Mouse (Mus musculus) embryo, embryonic 9.5 days (tissue): ENCODE results near the gene Amz1.

Experiments used
- DNase-seq: peaks from one replicate; pipeline ENCODE4 v3.0.0-alpha.2; 2017; ENCODE audit errors: extremely low spot score

Gene Amz1

DNA sequence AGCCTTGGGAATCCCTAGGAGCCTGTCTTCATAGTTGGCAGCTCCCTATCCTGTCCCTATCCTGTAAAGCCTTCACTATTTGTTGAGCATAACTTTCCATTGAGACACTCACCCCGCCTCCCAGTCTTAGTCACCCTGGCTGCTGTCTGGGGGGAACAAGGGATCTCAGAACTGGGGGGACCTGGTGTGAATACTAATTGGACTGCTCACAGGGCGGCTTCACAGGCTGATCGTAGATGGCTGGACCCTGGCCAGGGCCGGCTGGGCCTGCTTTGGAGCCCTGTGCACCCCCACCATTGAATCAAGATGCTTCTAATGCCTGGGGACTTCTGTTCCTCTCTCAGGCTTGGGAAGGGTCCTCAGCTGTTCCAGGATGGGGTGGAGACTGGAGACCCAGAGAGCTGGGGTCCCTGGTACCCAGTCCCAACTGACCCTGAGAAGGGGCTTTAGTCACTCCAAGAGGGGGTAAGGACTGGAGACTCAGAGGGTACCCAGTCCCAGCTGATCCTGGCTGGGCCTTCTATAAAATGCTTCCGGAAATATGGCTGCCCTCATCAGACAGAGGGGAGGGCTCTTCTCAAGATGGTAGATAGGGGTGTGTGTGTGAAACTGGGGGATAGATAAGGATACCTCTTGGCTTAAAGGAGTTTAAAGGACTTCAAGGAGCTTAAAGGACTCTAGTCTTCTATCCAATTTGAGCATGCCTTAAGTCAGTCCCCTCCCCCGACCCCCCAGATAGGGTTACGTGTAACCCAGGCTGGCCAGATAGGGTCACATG, 2.3 kb downstream of the Amz1 start:
- DNase-seq, result no peak

DNA sequence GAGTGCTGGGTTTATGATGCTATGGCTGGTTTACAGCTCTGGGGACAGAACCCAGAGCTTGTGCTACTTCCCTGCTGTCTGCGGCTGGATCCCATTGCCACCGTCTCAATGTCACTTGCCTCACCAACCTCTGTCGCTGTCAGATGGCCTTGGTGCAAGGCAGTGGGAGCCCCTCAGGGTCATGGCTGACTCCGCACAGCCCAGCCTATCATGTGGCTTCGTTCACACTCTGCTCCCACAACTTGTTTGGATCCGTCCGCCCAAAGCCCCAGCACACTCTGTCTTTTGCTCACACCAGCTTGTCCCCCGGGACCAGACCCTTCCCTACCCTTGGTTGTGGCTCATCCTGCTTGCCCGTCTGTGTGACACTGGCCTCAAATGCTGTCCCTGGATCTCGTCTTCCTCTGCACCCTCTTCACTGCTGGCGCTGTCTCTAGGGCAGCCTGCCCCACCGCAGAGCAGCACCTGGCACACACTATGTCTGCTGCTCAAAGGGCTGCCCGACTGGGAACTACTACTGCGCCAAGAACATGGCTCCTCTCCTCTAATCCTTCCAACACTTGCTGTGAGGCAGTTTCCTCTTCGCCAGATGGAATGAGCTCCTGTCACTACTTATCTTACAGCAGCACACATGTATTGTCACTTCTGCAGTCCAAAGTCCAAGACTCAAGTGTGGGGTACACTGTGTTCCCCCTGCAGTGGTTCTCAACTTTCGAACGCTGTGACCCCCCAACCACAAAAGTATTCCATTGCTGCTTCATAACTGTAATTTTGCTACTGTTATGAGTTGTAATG, 3.2 kb downstream of the Amz1 start:
- no peak for DNase-seq

DNA sequence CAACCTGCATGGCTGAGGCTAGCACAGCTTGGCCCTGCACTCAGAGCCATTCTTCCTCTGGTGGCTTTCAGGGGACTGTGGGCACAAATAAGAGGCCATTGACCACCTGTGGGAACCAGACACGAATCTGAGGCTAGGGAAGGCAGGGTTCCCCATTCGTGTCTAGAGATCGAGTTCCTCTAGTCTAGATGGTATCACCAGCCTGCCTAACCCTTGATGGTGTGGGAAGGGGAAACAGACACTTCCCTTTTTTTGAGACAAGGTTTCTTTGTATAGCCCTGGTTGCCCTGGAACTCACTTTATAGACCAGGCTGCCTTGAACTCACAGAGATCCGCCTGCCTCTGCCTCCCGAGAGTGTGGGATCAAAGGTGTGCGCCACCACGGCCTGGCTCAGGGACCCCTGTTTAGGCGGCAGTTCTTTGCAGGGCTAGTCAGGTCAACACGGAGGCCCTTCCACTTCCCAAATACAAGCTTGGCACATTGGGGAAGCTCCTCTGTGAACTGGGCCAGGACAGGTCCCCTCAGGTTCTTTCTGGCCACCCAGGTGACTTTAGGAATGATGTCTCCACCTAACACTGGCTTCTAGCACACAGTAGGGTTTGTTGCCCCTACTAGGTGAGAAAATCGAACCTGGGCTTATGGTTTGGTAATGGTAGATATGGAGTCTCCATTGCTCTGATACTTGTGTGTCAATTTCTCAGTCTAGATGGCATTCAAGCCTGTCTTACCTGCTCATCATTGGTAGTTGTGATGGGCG, 7.3 kb downstream of the Amz1 start:
- DNase-seq, result no peak

DNA sequence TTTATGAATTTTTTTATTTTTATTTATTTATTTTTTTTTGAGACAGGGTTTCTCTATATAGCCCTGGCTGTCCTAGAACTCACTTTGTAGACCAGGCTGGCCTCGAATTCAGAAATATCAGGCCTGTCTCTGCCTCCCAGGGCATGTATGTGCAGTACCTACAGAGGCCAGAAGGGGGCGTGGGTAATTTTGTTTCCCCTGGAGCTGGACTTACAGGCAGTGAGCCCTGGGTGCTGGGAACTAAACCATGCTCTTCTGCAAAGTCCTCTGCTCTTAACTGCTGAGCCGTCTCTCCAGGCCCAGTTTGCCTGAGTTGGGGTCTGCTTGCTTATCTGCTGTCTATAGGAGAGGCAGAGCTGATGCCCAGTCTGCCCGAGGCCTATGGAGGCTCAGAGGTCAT, 8.3 kb downstream of the Amz1 start:
- peak; percentile 27 for DNase-seq

DNA sequence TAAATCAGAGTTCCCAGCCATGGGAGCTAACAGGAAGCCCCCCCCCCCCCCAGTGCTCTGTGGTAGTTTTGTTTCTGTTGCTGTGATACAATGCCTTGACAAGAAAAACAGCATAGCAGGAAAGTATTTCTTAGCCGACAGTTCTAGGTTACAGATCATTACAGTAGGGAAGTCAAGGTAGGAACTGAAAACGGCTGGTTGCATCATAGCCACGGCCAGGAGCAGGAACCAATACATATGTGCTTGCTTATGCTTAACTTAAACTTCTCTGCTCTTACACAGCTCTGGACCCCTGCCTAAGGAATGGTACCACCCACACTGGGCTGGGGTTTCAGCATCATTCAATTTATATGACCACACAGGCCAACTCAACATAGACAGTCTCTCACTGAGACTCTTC, 9.4 kb downstream of the Amz1 start:
- DNase-seq, result no peak

DNA sequence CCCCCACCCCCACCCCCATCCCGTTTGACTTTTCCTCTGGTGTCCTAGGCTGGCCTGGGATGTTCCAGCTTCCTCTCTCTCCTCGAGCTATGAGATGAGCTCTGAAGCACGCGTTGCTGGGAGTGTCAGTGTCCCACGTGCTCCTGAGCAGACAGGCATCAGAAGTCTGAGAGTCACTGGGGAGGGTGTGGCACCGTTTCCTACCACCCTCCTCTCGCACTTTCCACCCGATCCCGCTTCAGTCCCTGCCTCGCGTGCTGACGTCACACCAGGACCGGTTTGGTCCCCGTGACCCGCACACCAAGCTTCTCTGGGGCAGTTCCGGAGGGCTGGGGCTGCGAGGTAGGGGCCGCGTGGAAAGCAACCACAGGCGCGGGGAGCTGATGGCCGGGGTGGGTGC, 11.4 kb downstream of the Amz1 start:
- DNase-seq, result peak; percentile 36

DNA sequence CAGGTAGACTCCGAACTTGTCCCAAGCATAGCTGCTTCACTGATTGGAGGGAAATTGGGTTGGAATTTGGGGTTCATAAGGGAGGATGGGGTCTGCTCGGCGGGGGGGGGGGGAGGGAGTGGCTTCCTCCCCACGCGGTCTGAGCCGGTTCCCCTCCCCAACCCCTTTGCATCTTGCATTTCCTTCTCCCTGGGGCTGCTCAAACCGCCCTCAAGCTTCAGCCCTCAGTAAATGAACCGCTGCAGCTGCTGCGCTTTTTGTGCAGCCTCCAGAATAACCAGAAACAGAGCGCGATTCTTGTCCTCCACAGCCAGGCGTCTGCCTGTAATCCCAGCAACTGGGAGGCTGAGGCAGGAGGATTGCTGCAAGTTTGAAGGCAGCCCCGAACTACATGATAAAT, 12.2 kb downstream of the Amz1 start:
- no peak for DNase-seq

DNA sequence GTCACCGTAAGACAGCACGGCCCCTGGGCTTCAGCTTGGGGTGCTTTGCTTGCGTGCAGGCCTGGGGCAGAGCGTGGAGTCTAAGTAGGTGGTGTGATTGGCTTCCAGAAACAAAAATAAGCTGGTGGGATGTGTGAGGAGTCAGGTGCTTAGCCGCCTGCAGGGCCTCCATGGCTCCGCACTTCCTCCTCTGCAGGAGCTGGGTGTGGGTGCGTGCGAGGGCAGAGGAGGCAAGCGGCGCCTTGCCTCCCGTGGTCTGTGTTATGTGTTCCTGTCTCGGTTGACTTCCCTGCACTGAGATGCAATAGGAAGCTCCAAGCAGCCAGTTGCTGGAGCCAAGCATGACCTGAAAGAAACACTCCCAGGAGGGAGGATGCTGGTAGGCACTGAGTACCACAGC, 15.9 kb downstream of the Amz1 start:
- DNase-seq, result no peak

DNA sequence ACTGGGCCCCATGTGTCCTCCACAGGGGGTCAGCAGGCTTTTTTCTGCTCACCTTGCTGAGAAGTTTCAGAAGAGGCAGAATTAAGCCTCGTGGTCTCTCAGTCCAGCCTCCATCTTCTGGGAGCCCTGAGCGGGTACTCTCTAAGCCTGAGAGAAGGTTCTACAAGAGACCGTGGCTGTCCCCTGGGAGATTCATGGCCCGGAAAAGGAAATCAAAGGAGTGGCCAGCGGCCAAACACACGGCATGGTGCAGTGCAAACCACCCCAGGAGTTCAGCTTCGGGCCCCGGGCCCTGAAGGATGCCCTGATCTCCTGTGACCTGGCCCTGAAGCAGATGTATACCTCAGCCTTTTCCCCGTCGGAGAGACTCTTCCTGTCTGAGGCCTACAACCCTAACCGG, 17.1 kb downstream of the Amz1 start:
- no peak for DNase-seq

DNA sequence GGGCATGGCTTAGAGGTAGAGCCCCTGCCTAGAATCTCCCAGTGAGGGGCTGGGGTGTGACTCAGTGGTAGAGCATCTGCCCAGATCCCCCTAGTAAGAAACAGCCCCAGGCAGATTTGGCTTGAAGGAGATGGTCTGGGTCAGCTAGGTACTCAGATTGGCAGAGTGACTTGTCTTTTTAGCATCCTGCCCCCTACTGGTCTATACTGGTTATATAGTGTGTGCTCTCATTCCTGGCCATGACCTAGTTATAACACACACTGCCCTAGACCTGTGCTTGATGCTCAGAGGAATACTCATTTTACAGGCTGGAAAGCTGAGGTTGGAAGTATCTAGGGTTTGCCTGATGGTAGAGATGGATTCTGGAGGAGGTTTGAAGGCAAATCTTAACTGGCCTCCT, 17.9 kb downstream of the Amz1 start:
- DNase-seq, result no peak

DNA sequence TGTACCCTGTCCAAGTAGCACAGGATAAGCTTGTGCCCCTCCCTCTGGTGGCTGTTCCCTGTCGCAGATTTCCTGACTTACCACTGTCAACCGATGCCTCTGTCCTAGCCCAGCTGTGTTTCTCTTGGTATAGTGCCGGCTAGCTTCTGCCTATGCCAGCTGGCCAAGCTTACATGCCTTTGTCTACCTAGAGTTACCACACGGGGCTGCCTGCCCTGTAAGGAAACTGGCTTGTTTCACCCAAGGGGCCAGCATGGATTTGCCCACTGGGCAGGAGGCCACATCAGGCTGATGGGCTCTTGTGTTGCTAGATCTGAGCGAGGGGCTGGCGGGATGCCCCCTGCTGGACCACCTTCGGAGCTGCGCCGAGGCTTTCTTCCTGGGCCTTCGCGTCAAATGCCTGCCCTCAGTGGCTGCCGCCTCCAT, 19.8 kb downstream of the Amz1 start:
- DNase-seq, result peak; percentile 23

DNA sequence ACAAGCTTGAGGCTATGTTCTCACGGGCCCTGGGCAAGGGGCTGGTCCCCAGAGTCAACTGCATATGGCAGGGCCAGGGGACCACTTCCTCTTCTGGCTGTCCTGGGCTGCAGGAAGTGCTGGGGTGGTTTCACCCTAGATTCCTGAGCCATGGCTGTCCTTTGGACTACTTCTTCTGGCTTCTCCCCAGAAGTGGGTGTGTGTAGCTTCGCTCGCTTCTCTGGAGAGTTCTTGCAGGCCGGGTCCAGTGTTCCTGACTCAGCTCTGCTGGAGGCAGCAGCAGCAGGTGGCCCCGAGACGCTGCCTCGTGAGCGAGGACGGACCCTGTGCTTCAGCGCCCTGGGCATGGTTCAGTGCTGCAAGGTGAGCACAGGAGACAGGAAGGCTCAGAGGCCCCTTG, 24.5 kb downstream of the Amz1 start:
- no peak for DNase-seq

DNA sequence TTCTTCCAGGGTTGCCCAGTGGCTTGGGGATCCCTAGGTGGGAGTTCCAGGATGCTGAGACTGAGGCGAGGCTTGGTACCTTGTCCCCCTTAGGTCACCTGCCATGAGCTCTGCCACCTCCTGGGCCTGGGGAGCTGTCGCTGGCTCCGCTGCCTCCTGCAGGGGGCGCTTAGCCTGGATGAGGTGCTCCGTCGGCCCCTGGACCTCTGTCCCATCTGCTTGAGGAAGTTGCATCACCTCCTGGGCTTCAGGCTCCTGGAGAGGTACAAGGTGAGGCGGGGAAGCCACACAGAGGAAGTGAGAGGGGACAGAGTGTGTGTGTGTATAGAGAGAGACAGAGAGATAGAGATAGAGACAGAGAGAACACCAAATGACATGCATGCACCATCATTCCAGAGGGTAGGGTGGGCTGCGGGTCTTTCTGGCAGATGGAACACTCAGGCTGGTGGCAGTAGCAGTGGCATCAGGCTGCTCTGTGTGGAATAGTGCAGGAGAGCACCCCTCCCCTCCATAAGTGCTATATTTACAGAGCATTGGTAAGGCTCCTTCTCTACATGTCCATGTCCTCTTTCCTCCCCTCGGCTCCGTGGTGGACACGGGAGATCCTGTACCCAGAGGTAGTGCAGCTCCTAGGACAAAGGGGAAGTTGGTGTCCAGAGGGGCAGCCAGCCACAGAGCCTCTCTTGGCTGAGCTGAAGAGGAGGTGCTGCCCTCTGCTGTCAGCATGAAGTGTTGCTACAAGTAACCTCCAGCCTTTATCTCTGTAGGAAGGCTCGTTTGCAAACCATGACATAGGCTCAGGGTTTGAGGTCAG, 25.3 kb downstream of the Amz1 start:
- peak; percentile 74 for DNase-seq

DNA sequence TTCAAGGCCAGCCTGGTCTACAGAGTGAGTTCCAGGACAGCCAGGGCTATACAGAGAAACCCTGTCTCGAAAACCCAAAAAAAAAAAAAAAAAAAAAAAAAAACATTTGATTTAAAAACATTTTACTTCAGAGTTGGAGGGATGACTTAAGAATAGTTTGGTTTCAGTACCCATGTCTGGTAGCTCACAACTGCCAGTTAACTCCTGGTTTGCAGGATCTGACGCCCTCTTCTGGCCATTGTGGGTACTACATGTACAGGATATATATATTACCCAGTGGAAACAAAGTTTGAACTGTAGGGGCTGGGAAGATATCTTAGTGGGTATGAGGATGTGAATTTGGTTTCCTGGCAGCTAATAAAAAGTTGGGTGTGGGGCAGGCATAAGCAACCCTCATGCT, 27.0 kb downstream of the Amz1 start:
- no peak for DNase-seq

DNA sequence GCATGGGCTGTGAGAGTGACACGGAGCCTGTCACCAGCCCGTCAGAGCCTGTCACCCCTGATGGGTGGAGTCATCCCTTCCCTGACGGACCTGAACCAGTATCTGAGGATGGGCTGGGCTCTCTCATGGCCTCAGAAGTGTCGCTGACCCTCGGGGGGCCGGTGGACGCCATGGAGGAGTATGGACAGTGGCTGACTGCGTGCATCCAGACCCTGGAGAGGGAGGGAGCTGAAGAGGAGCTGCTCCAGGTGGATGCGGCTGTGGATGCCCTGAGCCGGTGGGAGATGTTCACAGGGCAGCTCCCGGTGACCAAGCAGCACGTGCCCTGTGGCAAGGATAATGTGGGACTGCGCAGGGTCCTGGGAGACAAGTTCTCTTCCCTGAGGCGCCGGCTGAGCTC, 28.1 kb downstream of the Amz1 start:
- no peak for DNase-seq

DNA sequence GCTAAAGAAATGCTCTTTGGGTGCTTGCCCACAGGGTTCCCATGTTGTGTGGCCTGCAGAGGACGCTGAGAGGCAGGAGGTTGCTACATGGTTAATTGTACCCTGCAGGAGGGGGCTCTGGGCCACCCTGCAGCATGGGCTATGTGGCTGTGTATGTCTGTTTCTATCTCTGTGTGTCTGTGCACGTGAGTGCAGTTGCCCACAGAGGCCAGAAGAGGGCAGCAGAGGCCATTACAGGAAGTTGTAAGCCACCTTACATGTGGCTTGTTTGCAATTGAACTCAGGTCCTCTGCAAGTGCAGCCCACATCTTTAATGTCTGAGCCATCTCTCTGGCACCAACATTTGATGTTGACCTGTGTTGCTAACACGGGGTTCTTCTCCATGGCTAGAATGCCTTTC, 28.7 kb downstream of the Amz1 start:
- DNase-seq, result no peak

DNA sequence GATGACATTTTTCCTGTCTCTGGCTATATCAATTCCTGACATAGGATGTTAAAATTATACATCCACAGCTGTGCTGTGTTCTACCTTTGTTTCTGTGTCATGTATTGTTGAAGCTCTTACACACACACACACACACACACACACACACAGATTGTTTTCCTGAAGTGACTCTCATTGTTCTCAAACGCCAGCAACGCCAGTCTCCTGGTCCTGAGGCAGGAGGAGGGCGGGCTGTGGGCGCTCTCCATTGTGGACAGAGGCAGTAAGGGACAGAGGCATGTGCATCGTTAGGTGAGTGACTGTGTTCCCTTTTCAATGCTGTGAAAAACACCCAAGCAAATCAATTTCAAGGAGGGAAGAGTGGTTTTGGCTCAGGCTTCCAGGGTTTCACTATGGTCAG, 29.3 kb downstream of the Amz1 start:
- DNase-seq, result no peak

DNA sequence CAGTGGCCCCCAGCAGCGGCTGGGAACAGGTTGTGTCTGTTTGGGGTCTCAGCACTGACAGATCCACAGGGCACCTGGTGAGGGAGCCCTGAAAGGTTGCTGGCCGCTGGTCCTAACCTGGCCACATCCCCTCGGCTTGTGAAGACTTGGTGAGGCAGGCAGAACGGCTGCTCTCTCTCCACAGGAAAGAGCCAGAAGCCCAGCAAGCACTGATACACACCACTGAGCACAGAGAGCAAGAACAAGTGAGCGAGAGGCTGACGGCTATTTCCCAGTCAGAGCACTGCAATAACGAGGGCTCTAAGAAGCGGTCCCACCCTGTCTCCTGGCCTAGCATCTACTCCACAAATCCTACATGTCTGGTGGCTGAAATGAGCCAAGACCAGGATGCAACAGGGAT, 34.9 kb downstream of the Amz1 start:
- DNase-seq, result no peak

DNA sequence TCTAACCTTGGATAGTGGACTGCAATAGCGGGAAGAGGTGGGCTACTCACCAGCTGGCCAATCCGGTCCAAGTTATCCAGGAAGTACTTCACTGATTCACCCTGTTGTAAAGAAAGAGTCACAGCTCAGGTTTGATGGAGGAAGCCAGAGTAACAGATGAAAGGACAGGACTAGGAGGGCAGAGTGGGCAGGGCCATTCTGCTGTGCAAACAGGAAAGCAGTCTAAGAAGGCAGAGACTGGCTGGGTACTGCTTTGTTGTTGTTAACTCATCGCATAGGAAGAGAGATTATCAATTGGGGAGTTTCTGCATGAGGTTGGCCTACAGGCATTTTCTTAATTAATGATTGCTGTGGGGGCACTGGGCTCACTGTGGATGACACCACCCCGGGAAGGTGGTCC, 38.6 kb downstream of the Amz1 start:
- DNase-seq, result no peak

DNA sequence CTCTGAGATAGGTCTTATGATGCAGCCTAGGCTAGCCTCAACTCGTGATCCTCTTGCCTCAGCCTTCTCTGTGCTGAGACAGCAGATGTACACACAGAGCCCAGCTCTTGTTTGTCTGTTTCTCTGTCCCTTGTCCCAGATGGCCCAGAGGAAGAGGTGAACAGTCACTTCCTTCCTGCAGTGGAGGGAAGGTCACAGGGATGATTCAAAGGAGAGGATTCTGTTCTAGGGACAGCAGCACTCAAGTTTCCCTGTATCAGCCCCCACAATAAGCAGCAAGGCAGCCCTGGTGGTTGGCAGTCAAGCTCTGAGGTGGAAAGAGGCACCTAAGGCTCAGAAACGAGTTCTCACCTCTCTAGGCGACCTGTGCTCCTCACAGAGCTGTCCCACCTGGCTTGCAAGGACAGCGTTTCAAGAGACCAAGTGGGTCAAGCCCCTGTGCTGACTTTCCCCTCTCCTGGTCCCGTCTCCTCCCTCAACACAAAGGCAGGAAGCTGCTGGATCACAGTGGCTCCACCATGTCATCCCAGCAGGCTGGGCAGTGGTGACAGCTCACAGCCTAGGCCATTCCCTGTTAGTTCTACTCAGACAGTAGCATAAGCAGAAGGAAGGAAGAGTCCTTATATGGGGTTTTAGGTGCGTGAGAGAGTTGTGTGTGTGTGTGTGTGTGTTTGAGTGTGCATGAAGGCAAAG, 41.1 kb downstream of the Amz1 start:
- no peak for DNase-seq

DNA sequence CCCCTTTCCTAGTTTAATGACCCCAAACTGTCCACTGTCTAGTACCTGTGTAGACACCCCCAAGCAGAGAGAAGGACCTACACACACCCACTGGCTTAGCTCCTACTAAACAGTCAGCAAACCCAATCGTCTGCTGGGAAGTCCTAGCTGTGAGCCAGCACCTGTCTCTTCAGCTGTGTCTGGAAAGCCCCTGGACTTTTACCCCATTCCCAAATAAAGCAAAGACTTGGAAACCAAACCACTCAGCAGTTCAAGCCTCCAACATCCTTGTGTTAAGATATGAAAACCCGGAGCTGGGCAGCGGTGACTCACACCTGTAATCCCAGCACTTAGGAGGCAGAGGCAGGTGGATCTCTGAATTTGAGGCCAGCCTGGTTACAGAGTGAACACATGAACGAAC, 42.6 kb downstream of the Amz1 start:
- DNase-seq, result no peak
